Mouse (Mus musculus): Measurements from ENCODE around the gene Mboat2.

DNA sequence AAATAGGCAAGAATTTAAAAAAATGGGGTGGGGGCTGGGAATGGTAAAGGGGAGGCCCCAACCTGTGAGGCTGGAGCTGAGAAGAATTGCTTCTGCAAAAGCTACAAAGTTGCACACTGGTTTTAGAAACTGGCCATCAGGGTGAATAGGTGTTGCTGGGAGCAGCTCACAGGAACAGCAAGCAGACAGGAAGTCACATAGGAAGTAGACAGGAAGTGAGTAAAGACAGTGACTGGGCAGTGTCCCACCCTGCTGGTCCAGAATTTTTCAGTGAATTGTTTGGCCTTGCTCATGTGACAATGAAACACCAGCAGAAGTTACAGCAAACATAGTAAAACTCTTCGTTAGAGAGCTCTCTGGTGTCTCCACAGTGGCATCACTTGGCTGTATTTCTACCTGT is 41.0 kb upstream of the Mboat2 start:
- no peak for TF ChIP-seq POLR2A (IDR thresholded peaks at IDR 0.05; ENCODE audit: low read depth, low read length)
- TF ChIP-seq CTCF (conservative IDR thresholded peaks at IDR 0.05; ENCODE audit: insufficient read depth, insufficient read length, low read depth, low read length), result no peak

Data from kidney, adult 2 months (tissue).